Comparison of ENCODE assay signal across 10 mouse cellular contexts in the genomic region with DNA sequence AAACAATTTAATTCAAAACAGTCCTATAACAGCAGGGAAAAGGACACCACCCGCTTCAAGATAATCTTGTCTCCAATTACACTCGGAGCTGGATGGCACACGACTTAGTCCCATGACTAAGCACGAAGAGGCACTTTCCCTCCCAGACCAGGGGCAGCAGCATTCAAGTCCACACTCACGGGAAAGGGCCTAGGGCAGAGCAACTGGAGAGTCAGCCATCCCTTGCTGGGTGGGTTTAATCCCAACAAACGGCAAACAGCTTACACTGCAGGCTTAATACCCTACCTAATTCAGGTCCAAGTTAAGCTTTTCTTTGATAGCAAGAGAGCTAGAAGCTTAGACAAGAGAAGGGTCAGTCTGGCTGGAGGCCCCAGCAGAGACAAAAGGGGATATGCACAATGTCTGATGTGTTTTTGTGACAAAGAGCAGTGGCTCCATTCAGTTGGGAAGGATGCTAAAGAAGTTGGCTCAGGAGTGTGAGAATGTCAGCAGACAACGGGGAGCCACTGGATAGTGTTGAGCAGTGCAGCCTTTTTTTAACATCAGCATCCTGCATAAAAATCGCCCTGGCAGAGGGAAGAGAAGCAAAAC. TPM values are rescaled to one million over a fixed set of nuclear protein-coding genes. Genes with fewer than 3 reads are reported as not detected.
DNase-seq lines count a peak whose midpoint lies in the region; ATAC-seq and TF ChIP-seq lines count a peak whose summit lies in the region.
"Had no signal": no experiment of that assay in that cellular context is flagged by ENCODE, and none has a peak within 500 bp of the region (broad histone marks: within the 10 kb centered on the region; RNA-seq: fewer than 3 reads in every experiment).

No protein-coding gene starts in this region.

- no peaks in the 10 kb centered on the region for H3K9me3 ChIP-seq in ES-Bruce4 (replicated peaks; ENCODE audit: control insufficient read depth, insufficient read depth, low read length, poor library complexity, severe bottlenecking)
- no peaks in the 10 kb centered on the region for H3K9me3 ChIP-seq in forebrain, embryonic 12.5 days

- TF ChIP-seq POLR2A in ES-Bruce4 (IDR thresholded peaks at IDR 0.05; ENCODE audit: insufficient read depth, low read length): no peak

- peak; percentile 76 for ATAC-seq in forebrain, embryonic 12.5 days (ENCODE audit: low FRiP score)
- ATAC-seq in megakaryocyte progenitor cell, adult 5-6 weeks (replicated peaks; ENCODE audit: poor library complexity): no peak
- ATAC-seq in activated CD4-positive, CD25-positive, alpha-beta regulatory T cell, adult 4 months: no peak

- no peak overlapping the region for H3K9ac ChIP-seq in ES-Bruce4 (ENCODE audit: low read depth, poor library complexity, severe bottlenecking)
- no peak overlapping the region for H3K9ac ChIP-seq in forebrain, embryonic 12.5 days

- peak overlapping the region; percentile 48 for H3K27ac ChIP-seq in ES-Bruce4 (ENCODE audit: insufficient read depth, low read length)
- H3K27ac ChIP-seq in forebrain, embryonic 12.5 days: peak overlapping the region; percentile 70

- H3K4me2 ChIP-seq in forebrain, embryonic 12.5 days: 0 out of 2 replicates have a peak overlapping the region, but pooled peaks have one; percentile 1

- H3K4me3 ChIP-seq in ES-Bruce4 (ENCODE audit: low read depth, low read length): no peak overlapping the region
- H3K4me3 ChIP-seq in forebrain, embryonic 12.5 days (replicated peaks): no peak overlapping the region

- H3K36me3 ChIP-seq in ES-Bruce4 (ENCODE audit: control insufficient read depth, insufficient read depth, low read length, poor library complexity, severe bottlenecking): no peaks in the 10 kb centered on the region
- peaks cover 5% of the 10 kb centered on the region; the same call in 1 of the 2 replicates for H3K36me3 ChIP-seq in forebrain, embryonic 12.5 days (replicated peaks)

- H3K27me3 ChIP-seq in ES-Bruce4 (ENCODE audit: control insufficient read depth, insufficient read depth, low read length, poor library complexity, severe bottlenecking): no peaks in the 10 kb centered on the region
- peaks cover 20% of the 10 kb centered on the region for H3K27me3 ChIP-seq in forebrain, embryonic 12.5 days

- TF ChIP-seq CTCF in ES-Bruce4 (IDR thresholded peaks at IDR 0.05; ENCODE audit: low read depth, low read length): no peak

- DNase-seq in 3T3-L1 (ENCODE audit: low read depth, low spot score): peak; percentile 92
- DNase-seq in mesoderm, embryonic 11.5 days (ENCODE audit: low read depth, low spot score): peak; percentile 50
- no peak for DNase-seq in cerebellum, adult 8-10 months
- DNase-seq: adrenal gland, postnatal 25 days; liver; right cerebral cortex, postnatal 4 days had no signal

- peaks cover 10% of the 10 kb centered on the region for H3K4me1 ChIP-seq in ES-Bruce4 (ENCODE audit: control insufficient read depth, insufficient read depth, low read length)
- H3K4me1 ChIP-seq in forebrain, embryonic 12.5 days: peaks cover 28% of the 10 kb centered on the region

- TF ChIP-seq EP300 in ES-Bruce4 (IDR thresholded peaks at IDR 0.05; ENCODE audit: insufficient read depth, low read depth, low read length): no peak

- under 1% methylated on average over 8 of the region's 8 CpGs for WGBS in forebrain, embryonic 12.5 days

RNA-seq across cellular contexts. Expression of a gene that starts 46.8 kb away (rescaled TPM):
- 8.3 and 10.8 TPM in 2 replicates for polyA plus RNA-seq in ES-Bruce4 (2011; ENCODE audit: insufficient read depth, insufficient read length, low read depth, missing spikeins)
- polyA plus RNA-seq in forebrain, embryonic 12.5 days (2016; fragmentation: Nextera tagmentation; extraction: Ambion mirVana): 13.0 and 13.6 TPM in 2 replicates
- total RNA-seq in megakaryocyte progenitor cell, adult 5-6 weeks (2015): 1.7 and 2.3 TPM in 2 replicates
- total RNA-seq in megakaryocyte progenitor cell, adult 5-6 weeks (2017): 0.54 and 1.1 TPM in 2 replicates
- polyA plus RNA-seq in activated CD4-positive, CD25-positive, alpha-beta regulatory T cell, adult 4 months (2017; shearing (Covaris generic)): under 1 TPM; 0.08 to 0.13 TPM
